Mouse (Mus musculus) heart, postnatal 0 days (tissue): ENCODE results near the gene Wnt10b.

Experiments
- CTCF ChIP-seq: IDR thresholded peaks from 2 replicates; pipeline ENCODE4 v1.5.1; 2016; ENCODE audit warnings: antibody characterized with exemption, control low read depth, low read depth
- EP300 ChIP-seq: IDR thresholded peaks from 2 replicates; pipeline ENCODE4 v1.6.1; 2016; ENCODE audit warnings: antibody characterized with exemption, low read depth

GRCm38 (mm10) chr15:98777762-98778161, at the start of gene Wnt10b:
- TF ChIP-seq CTCF = no peak
- TF ChIP-seq EP300 = no peak
